Mouse (Mus musculus) 3T3-L1 (cell line): Measurements from ENCODE around the gene 4833439L19Rik.

Experiments used
- DNase-seq: peaks from one replicate; pipeline ENCODE4 v3.0.0-alpha.2; 2015; ENCODE audit warnings: low read depth, low spot score

4833439L19Rik gene

DNA sequence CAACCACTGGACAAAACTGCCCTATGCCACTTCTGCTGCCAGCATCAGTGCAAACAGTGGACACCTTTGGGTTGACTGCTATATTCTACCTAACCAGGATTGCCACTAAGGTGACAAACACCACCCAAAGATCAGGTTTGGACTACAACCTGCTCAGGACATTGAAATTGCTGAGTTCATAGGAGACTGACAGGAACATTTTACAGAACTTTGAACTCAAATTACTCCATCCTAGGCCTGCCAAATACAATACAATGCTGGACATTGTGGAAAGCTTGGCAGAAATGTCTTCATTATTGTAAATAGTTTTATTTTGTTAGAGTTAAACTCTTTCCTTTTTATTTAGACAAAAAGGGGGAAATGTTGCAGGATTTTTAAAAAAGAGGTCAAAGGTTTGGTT, 44.1 kb downstream of the 4833439L19Rik start:
- no peak for DNase-seq

GRCm38 (mm10) chr13:54520221-54520620, 45.0 kb downstream of the 4833439L19Rik start:
- peak; percentile 47 for DNase-seq

GRCm38 (mm10) chr13:54505920-54506319, 59.3 kb downstream of the 4833439L19Rik start:
- DNase-seq = peak; percentile 16

DNA sequence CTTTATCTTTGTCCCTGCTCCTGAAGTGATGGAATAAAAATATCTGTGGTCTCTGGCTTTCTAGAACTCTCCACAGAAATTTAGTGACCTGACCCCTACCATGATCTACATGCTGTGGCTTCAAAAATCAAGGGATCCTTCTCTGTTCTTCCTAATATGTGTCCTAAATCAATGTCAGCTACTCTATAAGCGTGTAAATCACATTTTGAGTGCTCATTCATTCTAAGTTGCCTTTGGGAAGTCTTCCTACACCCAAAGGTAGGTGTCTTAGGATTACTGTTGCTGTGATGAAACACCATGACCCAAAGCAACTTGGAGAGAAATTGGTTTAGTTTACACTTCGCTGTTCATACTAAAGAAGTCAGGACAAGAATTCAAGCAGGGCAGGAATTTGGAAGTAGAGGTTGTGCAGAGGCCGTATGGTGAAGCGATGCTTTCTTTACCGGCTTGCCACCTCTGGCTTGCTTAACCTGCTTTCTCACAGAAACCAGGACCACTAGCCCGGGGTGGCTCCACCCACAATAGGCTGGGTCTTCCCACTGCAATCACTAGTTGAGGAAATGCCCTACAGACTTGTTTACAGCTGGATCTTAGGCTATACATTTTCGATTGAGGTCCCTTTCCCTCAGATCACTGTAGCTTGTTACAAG, 60.5 kb downstream of the 4833439L19Rik start:
- DNase-seq = peak; percentile 54

GRCm38 (mm10) chr13:54503604-54504521, 61.4 kb downstream of the 4833439L19Rik start, which contains the start of gene Simc1:
Gene Simc1 (plus strand): TSS chr13:54503779.
- DNase-seq = peak; percentile 66

- DNase-seq = peak; percentile 10
These were observed 62.0 kb downstream of the 4833439L19Rik start for GRCm38 (mm10) chr13:54503278-54503603.

DNA sequence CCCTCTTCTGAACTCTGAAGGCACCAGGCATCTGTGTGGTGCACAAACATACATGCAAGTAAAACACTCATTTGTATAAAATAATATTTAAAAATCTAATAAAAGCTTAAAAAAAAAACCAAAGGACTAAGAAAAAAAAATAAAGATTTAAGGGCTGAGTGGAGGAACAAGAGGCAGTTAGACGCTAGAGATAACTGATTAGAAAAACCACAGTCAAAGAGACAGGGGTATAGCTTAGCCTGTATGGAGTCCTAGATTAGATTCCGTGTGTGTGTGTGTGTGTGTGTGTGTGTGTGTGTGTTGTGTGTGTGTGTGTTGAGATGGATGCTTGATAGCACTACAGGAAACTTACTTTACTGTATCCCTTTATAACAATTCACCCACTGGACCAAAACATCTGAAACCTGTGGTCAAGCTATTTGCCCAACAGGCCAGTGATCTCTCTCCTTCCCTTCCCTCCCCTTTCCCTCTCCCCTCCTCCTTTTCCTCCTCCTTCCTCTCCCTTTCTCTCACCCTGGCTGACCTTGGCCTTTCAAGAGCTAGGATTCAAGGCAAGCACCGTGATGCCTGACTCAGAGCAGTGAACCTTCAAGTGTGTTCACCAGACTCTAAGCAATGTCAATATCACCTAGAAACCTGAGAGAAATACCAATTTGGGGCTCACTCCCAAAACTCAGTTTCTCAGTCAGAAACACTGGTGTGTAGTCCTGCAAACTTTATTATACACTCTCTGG, 63.1 kb downstream of the 4833439L19Rik start:
- no peak for DNase-seq

DNA sequence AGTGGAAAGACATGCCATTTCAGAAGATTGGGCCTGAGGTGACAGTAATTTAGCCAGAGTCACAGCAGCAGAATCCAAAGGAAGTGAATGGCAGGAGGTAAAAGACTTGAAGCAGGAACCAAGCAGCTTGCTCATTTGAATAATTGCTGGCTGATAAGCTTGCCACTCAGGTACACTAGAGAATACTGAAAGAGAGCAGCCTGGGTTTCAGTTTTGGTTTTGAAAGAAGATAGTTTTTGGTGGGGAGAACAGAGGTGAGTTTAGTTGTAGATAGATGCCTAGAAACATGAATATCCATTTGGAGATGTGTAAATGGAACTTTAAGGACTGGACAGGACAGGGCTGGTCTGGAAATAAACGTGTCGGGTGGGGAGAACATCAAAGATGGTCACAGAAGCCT, 63.9 kb downstream of the 4833439L19Rik start:
- no peak for DNase-seq
